In the genomic region with DNA sequence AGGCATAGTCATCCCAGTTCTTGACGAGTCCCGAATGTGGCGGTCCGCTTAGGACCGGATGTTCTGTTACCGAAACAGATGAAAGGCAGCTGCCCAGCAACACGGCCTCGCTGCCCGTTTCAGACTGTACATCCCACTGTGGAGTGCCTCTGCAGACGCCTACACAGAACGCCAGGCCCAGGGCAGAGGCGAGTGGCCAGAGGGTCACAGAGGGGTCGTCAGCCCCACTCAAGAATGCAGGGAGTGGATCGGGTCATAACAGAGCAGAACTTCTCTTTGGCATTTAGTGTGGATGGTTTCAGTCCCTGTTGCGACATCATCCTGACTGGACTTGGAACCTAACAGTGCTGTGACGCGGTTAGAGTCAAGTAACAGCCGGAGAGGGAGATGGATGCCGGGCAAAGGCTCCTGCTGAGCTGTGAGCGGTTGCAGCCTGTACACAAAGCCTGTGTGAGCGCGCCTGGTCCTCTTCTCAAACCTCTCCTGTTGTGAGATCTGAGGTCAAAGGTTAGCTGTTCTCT, we compare ENCODE assay signal across 8 mouse cellular contexts.
DNase-seq lines count a peak whose midpoint lies in the region; ATAC-seq lines count a peak whose summit lies in the region.

No protein-coding gene starts in this region.

- H3K36me3 ChIP-seq in kidney, embryonic 16.5 days (ENCODE audit: insufficient read depth, low read length), result no peaks in the 10 kb centered on the region
- no peaks in the 10 kb centered on the region for H3K36me3 ChIP-seq in midbrain, embryonic 16.5 days (ENCODE audit: control insufficient read depth, insufficient read depth, low read length)

- H3K27me3 ChIP-seq in kidney, embryonic 16.5 days (ENCODE audit: insufficient read depth, low read length), result no peaks in the 10 kb centered on the region
- H3K27me3 ChIP-seq in midbrain, embryonic 16.5 days (ENCODE audit: control insufficient read depth, insufficient read depth, low read depth, low read length), result peaks cover 80% of the 10 kb centered on the region

- DNase-seq in adrenal gland, postnatal 25 days, result peak; percentile 5
- peak; percentile 78 to 80 for DNase-seq in heart, adult 18-20 months
- DNase-seq in lung, postnatal 10 days, result peak; percentile 72
- DNase-seq in urinary bladder, postnatal 36 days (ENCODE audit: low spot score in 2 of 2), result peak; percentile 41 to 69

- WGBS in kidney, embryonic 16.5 days, result 46% methylated on average over 22 of the region's 22 CpGs
- 59% methylated on average over 22 of the region's 22 CpGs for WGBS in midbrain, embryonic 16.5 days

- peak overlapping the region; percentile 19; the same call in 1 of the 2 replicates for H3K9ac ChIP-seq in kidney, embryonic 16.5 days (replicated peaks; ENCODE audit: low read length)
- H3K9ac ChIP-seq in midbrain, embryonic 16.5 days (ENCODE audit: low read depth, low read length), result no peak overlapping the region; the same call in 1 of the 2 replicates

- ATAC-seq in kidney, embryonic 16.5 days (ENCODE audit: low FRiP score, low TSS enrichment), result peak; percentile 81
- no peak for ATAC-seq in granulocyte monocyte progenitor cell, adult 5-6 weeks (replicated peaks; ENCODE audit: poor library complexity, severe bottlenecking)
- no peak for ATAC-seq in inflammation-experienced regulatory T-cells, adult 6 months
- ATAC-seq in midbrain, embryonic 16.5 days, result no peak

- no peaks in the 10 kb centered on the region for H3K9me3 ChIP-seq in kidney, embryonic 16.5 days (ENCODE audit: low read length)
- H3K9me3 ChIP-seq in midbrain, embryonic 16.5 days (replicated peaks; ENCODE audit: control insufficient read depth, low read length, poor library complexity, severe bottlenecking), result no peaks in the 10 kb centered on the region

- peaks cover 21% of the 10 kb centered on the region for H3K4me1 ChIP-seq in kidney, embryonic 16.5 days (ENCODE audit: insufficient read depth, low read length)
- H3K4me1 ChIP-seq in midbrain, embryonic 16.5 days (ENCODE audit: control insufficient read depth, insufficient read depth, low read length), result no peaks in the 10 kb centered on the region

- peak overlapping the region; percentile 88 for H3K27ac ChIP-seq in kidney, embryonic 16.5 days (ENCODE audit: low read length)
- H3K27ac ChIP-seq in midbrain, embryonic 16.5 days (ENCODE audit: low read length), result no peak overlapping the region

- no peak overlapping the region for H3K4me2 ChIP-seq in kidney, embryonic 16.5 days (replicated peaks; ENCODE audit: low read depth, low read length)
- H3K4me2 ChIP-seq in midbrain, embryonic 16.5 days (ENCODE audit: low read length), result no peak overlapping the region

- H3K4me3 ChIP-seq in kidney, embryonic 16.5 days (ENCODE audit: low read length), result no peak overlapping the region
- H3K4me3 ChIP-seq in midbrain, embryonic 16.5 days (ENCODE audit: low read depth, low read length), result no peak overlapping the region

Comparison
In these comparisons a context has a peak if more than half of its experiments do, and no peak if none do; other contexts are left out.
1. DNase-seq: peak in every context shown above with its lines; median percentile 79 in heart, adult 18-20 months; 72 in lung, postnatal 10 days; 55 in urinary bladder, postnatal 36 days; 5 in adrenal gland, postnatal 25 days.